Mouse (Mus musculus) urinary bladder, postnatal 10 days (tissue): ENCODE results near the gene Mycl.
"Not testable (repeated sequence)": the region's sequence is repeated elsewhere in the genome, so short reads cannot be mapped to it uniquely, and the experiment has no call there.

Experiments
- DNase-seq: peaks from one replicate; pipeline ENCODE4 v3.0.0; 2022; ENCODE audit warnings: low spot score

Gene Mycl

DNA sequence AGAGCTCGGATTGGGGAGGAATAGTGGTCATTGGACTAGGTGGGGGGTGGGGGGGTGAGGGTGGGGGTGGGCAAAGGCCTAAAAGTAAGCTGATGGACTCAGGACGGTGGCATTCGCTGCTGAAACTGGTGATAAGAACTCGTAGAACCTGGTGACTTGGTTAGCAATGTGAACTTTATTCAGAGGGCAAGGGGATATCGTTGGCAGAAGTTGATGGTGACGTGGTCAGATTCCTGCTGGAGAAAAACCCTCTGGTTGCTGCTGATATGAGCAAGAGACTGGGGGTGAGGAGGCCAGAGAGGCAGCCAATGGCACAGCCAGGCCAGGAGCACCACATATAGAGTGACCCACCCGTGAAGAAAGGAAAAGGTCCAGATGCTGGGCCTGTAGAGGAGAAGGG is 14.2 kb upstream of the Mycl start:
- DNase-seq, result no peak

GRCm38 (mm10) chr4:122981930-122982329 is 13.5 kb upstream of the Mycl start:
- DNase-seq, result no peak

GRCm38 (mm10) chr4:122982537-122982936 is 12.9 kb upstream of the Mycl start:
- DNase-seq, result no peak

DNA sequence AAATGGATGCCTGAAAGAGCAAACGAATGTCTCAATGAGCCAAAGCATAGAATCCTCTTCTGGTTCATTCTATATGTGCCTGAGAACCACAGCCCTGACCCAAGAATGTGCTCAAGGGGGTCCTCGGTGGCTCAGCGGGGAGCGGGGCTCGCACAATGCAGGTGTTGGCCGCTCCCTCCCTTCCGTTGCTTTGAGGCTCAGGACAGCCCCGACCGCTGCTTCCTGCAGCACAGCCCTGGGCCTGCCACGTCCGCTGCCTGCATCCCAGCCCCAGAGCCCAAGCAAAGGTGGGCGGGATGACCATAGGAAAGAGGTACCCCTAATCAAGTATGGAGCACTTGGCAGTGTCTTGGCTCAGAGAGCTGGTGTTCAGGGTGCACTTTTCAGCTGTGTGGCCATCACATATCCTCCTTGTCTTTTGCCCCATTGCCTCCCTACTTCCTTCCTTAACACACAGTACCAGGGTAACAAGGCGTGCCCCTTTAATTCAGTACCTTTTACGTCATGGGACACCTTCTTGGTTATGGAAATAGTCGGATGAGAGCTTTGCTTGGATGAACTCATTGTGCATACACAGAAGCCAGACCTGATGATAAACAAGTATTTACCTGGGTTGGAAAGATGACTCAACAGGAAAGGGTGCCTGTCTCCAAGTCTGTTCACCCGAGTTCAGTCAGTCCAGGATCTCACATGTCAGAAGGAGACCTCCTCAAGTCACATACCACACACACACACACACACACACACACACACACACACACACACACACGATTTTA is 11.8 kb upstream of the Mycl start:
- DNase-seq, result no peak

DNA sequence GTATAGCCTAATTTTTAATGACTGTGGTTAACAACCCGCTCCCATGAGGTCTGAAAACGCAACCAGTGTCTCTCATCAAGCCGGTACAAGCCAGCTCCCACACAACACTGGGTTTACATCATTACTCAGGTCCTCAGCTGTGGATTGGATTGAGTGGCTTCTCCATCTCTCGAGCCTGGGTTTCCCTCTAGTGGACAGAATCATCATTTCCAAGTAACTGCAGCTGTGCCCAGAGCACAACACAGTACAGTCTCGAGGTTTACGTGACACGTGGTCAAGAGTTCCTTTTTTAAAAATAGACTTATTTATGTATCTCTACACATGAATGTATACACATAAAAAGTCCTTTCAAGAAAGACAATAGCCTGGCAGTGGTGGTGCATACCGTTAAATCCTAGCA is 10.3 kb upstream of the Mycl start:
- no peak for DNase-seq

- no peak for DNase-seq
Measured at GRCm38 (mm10) chr4:122987421-122987820, 8.0 kb upstream of the Mycl start.

- DNase-seq, result not testable (repeated sequence)
Measured at GRCm38 (mm10) chr4:122988004-122988403, 7.4 kb upstream of the Mycl start.

- no peak for DNase-seq
Measured at GRCm38 (mm10) chr4:122991177-122991576, 4.3 kb upstream of the Mycl start.

DNA sequence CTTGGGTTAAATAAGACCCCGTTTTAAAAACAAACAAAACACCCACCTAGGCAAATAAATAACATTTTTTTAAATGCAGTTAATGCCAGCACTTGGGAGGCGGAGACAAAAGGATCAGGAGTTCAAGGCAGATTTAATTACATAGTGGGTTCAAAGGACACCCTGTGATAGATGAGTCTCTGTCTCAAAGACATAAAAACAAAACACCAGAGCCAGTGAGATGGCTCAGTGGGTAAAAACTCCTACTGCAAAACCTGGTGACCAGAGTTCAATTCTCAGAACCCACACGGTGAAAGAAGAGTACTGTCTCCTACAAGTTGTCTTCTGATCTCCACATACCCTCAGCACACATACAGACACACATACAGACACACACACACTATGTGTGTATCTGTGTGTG is 3.2 kb upstream of the Mycl start:
- DNase-seq, result no peak

- no peak for DNase-seq
Measured at GRCm38 (mm10) chr4:122996221-122996617, 767 bp downstream of the Mycl start.

DNA sequence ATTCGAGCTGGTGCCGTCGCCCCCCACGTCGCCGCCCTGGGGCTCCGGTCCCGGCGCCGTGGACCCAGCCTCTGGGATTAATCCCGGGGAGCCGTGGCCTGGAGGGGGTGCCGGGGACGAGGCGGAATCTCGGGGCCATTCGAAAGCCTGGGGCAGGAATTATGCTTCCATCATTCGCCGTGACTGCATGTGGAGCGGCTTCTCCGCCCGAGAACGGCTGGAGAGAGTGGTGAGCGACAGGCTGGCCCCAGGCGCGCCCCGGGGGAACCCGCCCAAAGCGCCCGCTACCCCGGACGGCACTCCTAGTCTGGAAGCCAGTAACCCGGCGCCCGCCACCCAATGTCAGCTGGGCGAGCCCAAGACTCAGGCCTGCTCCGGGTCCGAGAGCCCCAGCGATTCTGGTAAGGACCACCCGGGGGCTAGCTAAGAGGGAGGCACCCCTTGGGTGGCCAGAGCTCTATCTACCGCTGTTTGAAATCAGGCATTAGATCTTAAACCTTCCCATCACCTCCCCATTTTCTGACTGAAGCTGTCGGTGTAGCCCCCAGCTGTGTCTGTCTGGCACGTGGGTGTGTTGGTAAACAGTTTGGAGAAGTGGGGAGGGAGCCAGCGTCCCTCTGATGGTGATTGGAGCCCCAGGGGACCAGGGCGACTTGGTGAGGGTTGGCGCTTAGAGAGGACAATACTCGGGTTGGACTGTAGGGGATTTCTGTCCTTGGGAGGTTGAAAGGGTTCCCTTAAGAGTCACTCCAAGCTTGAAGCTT is 1.3 kb downstream of the Mycl start:
- no peak for DNase-seq

- DNase-seq, result no peak
Measured at GRCm38 (mm10) chr4:122998537-122999262, 3.2 kb downstream of the Mycl start.

DNA sequence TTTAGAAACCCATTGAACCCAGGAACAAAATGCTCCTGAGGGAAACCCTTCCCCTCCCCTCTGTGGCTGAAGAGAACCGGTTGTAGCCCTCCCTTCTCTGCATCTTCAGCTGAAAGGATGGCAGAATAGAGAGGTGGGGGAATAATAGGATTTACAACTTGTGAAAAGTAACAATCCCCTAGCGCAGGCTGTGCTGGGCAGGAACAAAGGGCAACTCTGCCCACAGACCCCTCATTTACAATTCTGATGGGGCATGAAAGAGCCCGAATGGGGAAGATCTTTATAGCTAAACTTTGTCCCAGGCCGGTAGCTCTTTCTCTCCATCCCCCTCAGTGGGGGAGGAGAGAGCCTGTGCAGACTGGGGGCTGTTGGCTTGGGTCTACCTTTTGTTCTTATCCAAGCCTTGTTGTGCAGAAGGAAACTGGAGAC is 3.8 kb downstream of the Mycl start:
- no peak for DNase-seq

DNA sequence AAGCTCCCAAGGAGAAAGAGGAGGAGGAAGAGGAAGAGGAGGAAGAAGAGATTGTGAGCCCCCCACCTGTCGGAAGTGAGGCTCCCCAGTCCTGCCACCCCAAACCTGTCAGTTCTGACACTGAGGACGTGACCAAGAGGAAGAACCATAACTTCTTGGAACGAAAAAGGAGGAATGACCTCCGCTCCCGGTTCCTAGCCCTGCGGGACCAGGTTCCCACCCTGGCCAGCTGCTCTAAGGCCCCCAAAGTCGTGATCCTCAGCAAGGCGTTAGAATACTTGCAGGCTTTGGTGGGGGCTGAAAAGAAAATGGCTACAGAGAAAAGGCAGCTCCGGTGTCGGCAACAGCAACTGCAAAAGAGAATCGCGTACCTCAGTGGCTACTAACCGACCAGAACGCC is 4.7 kb downstream of the Mycl start:
- DNase-seq, result no peak

DNA sequence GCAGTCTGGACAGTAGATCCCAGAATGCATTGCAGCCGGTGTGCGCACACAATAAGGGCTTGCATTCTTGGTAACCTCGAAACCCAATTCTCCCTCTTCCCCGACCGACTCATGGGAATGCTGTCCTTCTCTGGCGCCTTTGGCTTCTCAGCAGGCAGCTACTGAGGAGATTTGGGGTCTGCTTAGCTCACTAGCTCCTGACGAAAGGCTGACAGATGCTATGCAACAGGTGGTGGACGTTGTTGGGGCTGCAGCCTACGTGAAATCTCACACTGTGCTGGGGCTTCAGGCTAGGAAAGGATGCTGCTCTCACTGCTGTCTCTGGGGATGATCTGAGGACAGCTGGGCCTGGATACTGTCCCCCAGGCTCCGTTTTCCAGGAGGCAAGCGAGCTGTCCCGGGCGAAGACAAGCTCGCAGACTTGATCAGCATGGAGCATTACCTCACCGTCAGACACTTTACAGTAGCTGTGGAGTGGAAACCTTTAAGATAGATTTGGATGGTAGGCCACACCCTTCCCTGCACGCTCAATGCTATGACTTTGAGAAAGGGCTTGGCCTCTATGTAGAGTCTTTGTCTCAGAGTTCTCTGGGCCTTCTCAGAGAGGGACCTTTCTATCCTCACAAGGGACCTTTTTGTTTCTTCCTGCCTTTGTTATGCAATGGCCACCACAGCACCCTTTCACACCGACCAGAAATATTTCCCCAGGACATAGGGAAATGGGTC is 5.3 kb downstream of the Mycl start:
- DNase-seq, result no peak

DNA sequence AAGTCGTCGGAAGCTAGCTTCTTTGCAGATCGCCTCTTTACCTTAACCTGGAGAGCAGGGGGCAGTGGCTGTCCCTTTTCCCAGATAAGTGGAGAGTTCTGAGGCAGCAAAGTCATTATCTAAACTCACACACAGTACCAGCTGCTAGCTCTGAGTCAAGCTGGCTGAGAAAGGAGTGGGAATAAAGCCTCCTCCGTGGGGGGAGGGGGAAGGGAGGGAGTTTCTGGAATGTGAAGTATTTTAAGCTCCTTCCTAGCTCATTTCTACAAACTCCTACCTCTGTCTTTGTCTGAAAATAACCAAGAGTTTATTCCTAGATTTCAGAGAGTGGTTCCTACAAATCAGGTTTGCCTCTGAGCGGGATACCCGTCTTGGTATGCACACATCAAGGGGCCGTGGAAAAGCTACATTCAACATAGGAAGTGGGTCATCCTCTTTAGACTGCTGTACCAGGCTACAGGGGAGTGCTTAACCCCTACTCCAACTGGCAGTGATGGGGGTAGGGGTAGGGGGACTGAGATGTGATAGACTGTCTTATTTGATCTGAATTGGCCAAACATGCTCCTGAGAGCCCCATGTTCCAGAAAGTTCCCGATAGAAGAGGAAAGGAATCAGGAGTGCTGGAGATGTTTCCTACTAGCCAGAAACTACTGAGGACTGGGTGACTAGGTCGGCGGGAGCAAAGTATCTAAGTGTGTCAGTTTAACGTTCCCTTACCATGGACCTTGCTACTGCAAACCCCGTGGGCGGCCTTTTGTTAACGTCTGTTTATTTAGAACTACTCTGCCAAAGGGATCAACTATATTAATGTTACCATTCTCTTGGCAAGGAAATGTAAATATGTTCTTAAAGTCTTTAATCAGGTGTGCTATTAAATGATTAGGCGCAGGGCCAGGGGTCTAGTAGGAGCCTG is 9.9 kb downstream of the Mycl start:
- no peak for DNase-seq

DNA sequence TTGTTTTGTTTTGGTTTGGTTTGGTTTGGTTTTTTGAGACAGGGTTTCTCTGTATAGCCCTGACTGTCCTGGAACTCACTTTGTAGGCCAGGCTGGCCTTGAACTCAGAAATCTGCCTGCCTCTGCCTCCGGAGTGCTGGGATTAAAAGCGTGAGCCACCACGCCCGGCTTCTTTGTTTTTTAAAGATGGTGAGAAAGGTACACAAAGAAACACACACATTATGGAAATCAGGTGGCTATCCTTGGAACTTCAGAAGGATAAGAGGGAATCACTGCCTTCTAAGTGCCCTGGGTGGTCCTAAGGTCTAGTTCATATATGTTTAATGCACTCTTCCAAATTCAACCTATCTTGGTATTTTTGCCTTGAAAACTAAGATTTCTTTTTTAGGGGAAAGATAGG is 17.0 kb downstream of the Mycl start:
- DNase-seq, result not testable (repeated sequence)

- no peak for DNase-seq
Measured at GRCm38 (mm10) chr4:123013346-123013945, 18.0 kb downstream of the Mycl start.

GRCm38 (mm10) chr4:123013949-123014406 is 18.5 kb downstream of the Mycl start:
- no peak for DNase-seq

DNA sequence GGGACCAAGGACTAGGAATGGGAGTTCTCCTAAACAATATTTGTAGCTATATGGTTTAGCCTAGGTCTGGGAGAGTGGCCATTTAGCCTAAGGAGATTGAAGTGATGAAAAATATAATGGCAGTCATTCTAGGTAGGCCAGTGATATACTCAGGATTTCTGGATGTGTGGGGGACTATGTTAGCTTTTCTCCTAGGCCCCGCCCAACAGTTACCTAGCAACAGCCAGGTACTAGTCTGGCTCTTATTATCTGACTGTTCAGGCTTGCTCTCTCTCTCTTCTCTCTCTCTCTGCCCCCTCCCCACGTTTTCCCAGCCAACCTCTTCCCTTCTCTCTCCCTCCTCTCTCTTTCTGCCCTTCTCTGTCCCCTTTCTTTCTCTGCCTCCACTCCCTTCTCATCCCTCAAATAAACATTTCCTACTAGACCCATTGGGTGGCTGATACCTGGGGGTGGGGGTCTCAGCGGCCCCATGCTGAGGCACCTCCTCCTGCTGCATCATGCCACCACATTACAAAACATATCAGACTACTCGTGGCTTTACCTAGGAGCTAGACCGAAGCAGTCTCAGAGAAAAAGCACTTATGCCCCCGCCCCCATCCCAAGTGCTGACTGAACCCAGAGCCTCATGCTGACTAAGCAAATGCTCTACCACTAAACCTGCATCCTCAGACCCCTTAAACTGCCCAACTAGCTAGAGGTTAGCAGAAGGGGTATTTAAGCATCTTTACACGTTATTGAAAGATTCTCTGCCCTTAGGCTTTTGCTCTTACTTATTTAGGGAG is 19.2 kb downstream of the Mycl start:
- no peak for DNase-seq
